Mouse (Mus musculus): ENCODE data around the gene Acsl6. TPM values are rescaled to one million over a fixed set of nuclear protein-coding genes. Genes with fewer than 3 reads are reported as not detected.
"Not testable (repeated sequence)": the region's sequence is repeated elsewhere in the genome, so short reads cannot be mapped to it uniquely, and the experiment has no call there.

The Acsl6 gene
- polyA plus RNA-seq, 1 experiment from 2014 or later: 40.9 TPM

- Histone ChIP-seq H3K4me2 (ENCODE audit: low read length) (no peak overlapping the region), H3K9ac (replicated peaks; ENCODE audit: low read depth, low read length) (no peak overlapping the region), H3K4me1 (replicated peaks; ENCODE audit: control insufficient read depth, insufficient read depth, low read length) (no peaks in the 10 kb centered on the region), H3K27me3 (replicated peaks; ENCODE audit: control insufficient read depth, insufficient read depth, low read length) (no peaks in the 10 kb centered on the region), H3K9me3 (ENCODE audit: control insufficient read depth, low read length) (no peaks in the 10 kb centered on the region), H3K27ac (ENCODE audit: low read length) (no peak overlapping the region), H3K36me3 (ENCODE audit: control insufficient read depth, insufficient read depth) (no peaks in the 10 kb centered on the region), H3K4me3 (replicated peaks; ENCODE audit: low read length) (no peak overlapping the region)
- WGBS: 83% methylated on average over 8 of the region's 8 CpGs
- no peak for ATAC-seq
Measured at GRCm38 (mm10) chr11:54287821-54288453, 15.7 kb upstream of the Acsl6 start.

- no peaks in the 10 kb centered on the region for H3K9me3 ChIP-seq (ENCODE audit: control insufficient read depth, low read length)
- no peak overlapping the region for H3K9ac ChIP-seq (replicated peaks; ENCODE audit: low read depth, low read length)
- no peak overlapping the region for H3K4me3 ChIP-seq (replicated peaks; ENCODE audit: low read length)
- ATAC-seq: no peak
- H3K27me3 ChIP-seq (replicated peaks; ENCODE audit: control insufficient read depth, insufficient read depth, low read length): no peaks in the 10 kb centered on the region
- H3K4me1 ChIP-seq (replicated peaks; ENCODE audit: control insufficient read depth, insufficient read depth, low read length): no peaks in the 10 kb centered on the region
- 90% methylated on average over 2 of the region's 2 CpGs for WGBS
- H3K4me2 ChIP-seq (ENCODE audit: low read length): no peak overlapping the region
- H3K36me3 ChIP-seq (ENCODE audit: control insufficient read depth, insufficient read depth): no peaks in the 10 kb centered on the region
- no peak overlapping the region for H3K27ac ChIP-seq (ENCODE audit: low read length)
Measured at GRCm38 (mm10) chr11:54292163-54292562, 11.4 kb upstream of the Acsl6 start.

- H3K27ac ChIP-seq (ENCODE audit: low read length): no peak overlapping the region
- H3K9ac ChIP-seq (replicated peaks; ENCODE audit: low read depth, low read length): no peak overlapping the region
- ATAC-seq: no peak
- H3K27me3 ChIP-seq (replicated peaks; ENCODE audit: control insufficient read depth, insufficient read depth, low read length): no peaks in the 10 kb centered on the region
- H3K4me3 ChIP-seq (replicated peaks; ENCODE audit: low read length): no peak overlapping the region
- no peaks in the 10 kb centered on the region for H3K4me1 ChIP-seq (replicated peaks; ENCODE audit: control insufficient read depth, insufficient read depth, low read length)
- H3K36me3 ChIP-seq (ENCODE audit: control insufficient read depth, insufficient read depth): no peaks in the 10 kb centered on the region
- H3K4me2 ChIP-seq (ENCODE audit: low read length): no peak overlapping the region
- H3K9me3 ChIP-seq (ENCODE audit: control insufficient read depth, low read length): no peaks in the 10 kb centered on the region
- 82% methylated on average over 12 of the region's 12 CpGs for WGBS
Measured at GRCm38 (mm10) chr11:54293980-54294807, 9.4 kb upstream of the Acsl6 start.

- ATAC-seq: no peak
- H3K9me3 ChIP-seq (ENCODE audit: control insufficient read depth, low read length): no peaks in the 10 kb centered on the region
- no peaks in the 10 kb centered on the region for H3K27me3 ChIP-seq (replicated peaks; ENCODE audit: control insufficient read depth, insufficient read depth, low read length)
- 85% methylated on average over 4 of the region's 4 CpGs for WGBS
- H3K36me3 ChIP-seq (ENCODE audit: control insufficient read depth, insufficient read depth): no peaks in the 10 kb centered on the region
- H3K9ac ChIP-seq (replicated peaks; ENCODE audit: low read depth, low read length): no peak overlapping the region
- H3K27ac ChIP-seq (ENCODE audit: low read length): no peak overlapping the region
- no peaks in the 10 kb centered on the region for H3K4me1 ChIP-seq (replicated peaks; ENCODE audit: control insufficient read depth, insufficient read depth, low read length)
- H3K4me3 ChIP-seq (replicated peaks; ENCODE audit: low read length): no peak overlapping the region
- no peak overlapping the region for H3K4me2 ChIP-seq (ENCODE audit: low read length)
Measured at GRCm38 (mm10) chr11:54295971-54296370, 7.6 kb upstream of the Acsl6 start.

- ATAC-seq: no peak
- Histone ChIP-seq H3K27me3 (replicated peaks; ENCODE audit: control insufficient read depth, insufficient read depth, low read length) (no peaks in the 10 kb centered on the region), H3K4me3 (replicated peaks; ENCODE audit: low read length) (no peak overlapping the region)
Measured at GRCm38 (mm10) chr11:54296734-54297133, 6.9 kb upstream of the Acsl6 start.

GRCm38 (mm10) chr11:54297471-54297870 is 6.1 kb upstream of the Acsl6 start:
- H3K4me2 ChIP-seq (ENCODE audit: low read length); H3K27me3 ChIP-seq (replicated peaks; ENCODE audit: control insufficient read depth, insufficient read depth, low read length); H3K9me3 ChIP-seq (ENCODE audit: control insufficient read depth, low read length); H3K27ac ChIP-seq (ENCODE audit: low read length); H3K9ac ChIP-seq (replicated peaks; ENCODE audit: low read depth, low read length); ATAC-seq; H3K4me1 ChIP-seq (replicated peaks; ENCODE audit: control insufficient read depth, insufficient read depth, low read length); H3K36me3 ChIP-seq (ENCODE audit: control insufficient read depth, insufficient read depth); H3K4me3 ChIP-seq (replicated peaks; ENCODE audit: low read length): not testable (repeated sequence)
- 86% methylated on average over 2 of the region's 2 CpGs for WGBS

More at GRCm38 (mm10) chr11:54296734-54297133, 6.9 kb upstream of the Acsl6 start:
- Histone ChIP-seq H3K9me3 (ENCODE audit: control insufficient read depth, low read length) (no peaks in the 10 kb centered on the region), H3K9ac (replicated peaks; ENCODE audit: low read depth, low read length) (no peak overlapping the region), H3K4me1 (replicated peaks; ENCODE audit: control insufficient read depth, insufficient read depth, low read length) (no peaks in the 10 kb centered on the region), H3K36me3 (ENCODE audit: control insufficient read depth, insufficient read depth) (no peaks in the 10 kb centered on the region), H3K4me2 (ENCODE audit: low read length) (no peak overlapping the region), H3K27ac (ENCODE audit: low read length) (no peak overlapping the region)
- 86% methylated on average over 1 of the region's 1 CpGs for WGBS

- Histone ChIP-seq H3K36me3 (ENCODE audit: control insufficient read depth, insufficient read depth) (no peaks in the 10 kb centered on the region), H3K9me3 (ENCODE audit: control insufficient read depth, low read length) (no peaks in the 10 kb centered on the region), H3K4me3 (replicated peaks; ENCODE audit: low read length) (no peak overlapping the region), H3K9ac (replicated peaks; ENCODE audit: low read depth, low read length) (no peak overlapping the region), H3K4me1 (replicated peaks; ENCODE audit: control insufficient read depth, insufficient read depth, low read length) (peaks cover 6% of the 10 kb centered on the region; the same call in 1 of the 2 replicates), H3K4me2 (ENCODE audit: low read length) (no peak overlapping the region), H3K27me3 (replicated peaks; ENCODE audit: control insufficient read depth, insufficient read depth, low read length) (no peaks in the 10 kb centered on the region), H3K27ac (ENCODE audit: low read length) (no peak overlapping the region)
- ATAC-seq: no peak
Measured at GRCm38 (mm10) chr11:54298777-54299176, 4.8 kb upstream of the Acsl6 start.

GRCm38 (mm10) chr11:54301994-54302393 is 1.6 kb upstream of the Acsl6 start:
- H3K4me1 ChIP-seq (replicated peaks; ENCODE audit: control insufficient read depth, insufficient read depth, low read length): peaks cover 23% of the 10 kb centered on the region
- H3K36me3 ChIP-seq (ENCODE audit: control insufficient read depth, insufficient read depth): no peaks in the 10 kb centered on the region
- H3K9me3 ChIP-seq (ENCODE audit: control insufficient read depth, low read length): no peaks in the 10 kb centered on the region
- no peaks in the 10 kb centered on the region for H3K27me3 ChIP-seq (replicated peaks; ENCODE audit: control insufficient read depth, insufficient read depth, low read length)
- ATAC-seq: no peak
- no peak overlapping the region for H3K4me2 ChIP-seq (ENCODE audit: low read length)
- 90% methylated on average over 8 of the region's 8 CpGs for WGBS
- H3K4me3 ChIP-seq (replicated peaks; ENCODE audit: low read length): no peak overlapping the region
- H3K27ac ChIP-seq (ENCODE audit: low read length): no peak overlapping the region
- H3K9ac ChIP-seq (replicated peaks; ENCODE audit: low read depth, low read length): no peak overlapping the region

- Histone ChIP-seq H3K36me3 (ENCODE audit: control insufficient read depth, insufficient read depth) (no peaks in the 10 kb centered on the region), H3K27ac (ENCODE audit: low read length) (no peak overlapping the region), H3K27me3 (replicated peaks; ENCODE audit: control insufficient read depth, insufficient read depth, low read length) (no peaks in the 10 kb centered on the region), H3K9me3 (ENCODE audit: control insufficient read depth, low read length) (no peaks in the 10 kb centered on the region), H3K4me1 (replicated peaks; ENCODE audit: control insufficient read depth, insufficient read depth, low read length) (peaks cover 25% of the 10 kb centered on the region), H3K4me3 (replicated peaks; ENCODE audit: low read length) (no peak overlapping the region), H3K9ac (replicated peaks; ENCODE audit: low read depth, low read length) (no peak overlapping the region), H3K4me2 (ENCODE audit: low read length) (no peak overlapping the region)
- WGBS: 84% methylated on average over 3 of the region's 3 CpGs
- ATAC-seq: no peak
Measured at GRCm38 (mm10) chr11:54302606-54303005, 992 bp upstream of the Acsl6 start.

Data from forebrain, embryonic 16.5 days (tissue).